In genomic region chr12:99498978-99499694, GRCm38 (mm10) we compare ENCODE assay signal across 11 mouse cellular contexts.
DNase-seq lines count a peak whose midpoint lies in the region; ATAC-seq and TF ChIP-seq lines count a peak whose summit lies in the region.
"Had no signal": no experiment of that assay in that cellular context is flagged by ENCODE, and none has a peak within 500 bp of the region (broad histone marks: within the 10 kb centered on the region; RNA-seq: fewer than 3 reads in every experiment).

No protein-coding gene starts in this region.

- H3K36me3 ChIP-seq in forebrain, embryonic 13.5 days (ENCODE audit: poor library complexity, severe bottlenecking): no peaks in the 10 kb centered on the region
- H3K36me3 ChIP-seq in hindbrain, embryonic 11.5 days (ENCODE audit: control insufficient read depth, insufficient read depth, low read length): no peaks in the 10 kb centered on the region
- H3K36me3 ChIP-seq in neural tube, embryonic 12.5 days: no peaks in the 10 kb centered on the region
- H3K36me3 ChIP-seq: embryonic facial prominence, embryonic 12.5 days; G1E had no signal

- H3K27me3 ChIP-seq in forebrain, embryonic 13.5 days: no peaks in the 10 kb centered on the region
- no peaks in the 10 kb centered on the region for H3K27me3 ChIP-seq in hindbrain, embryonic 11.5 days (ENCODE audit: control insufficient read depth, insufficient read depth, low read length)
- no peaks in the 10 kb centered on the region for H3K27me3 ChIP-seq in neural tube, embryonic 12.5 days (replicated peaks)
- H3K27me3 ChIP-seq: embryonic facial prominence, embryonic 12.5 days had no signal

- ATAC-seq in forebrain, embryonic 13.5 days: peak; percentile 85; the same call in 1 of the 2 replicates
- ATAC-seq in hindbrain, embryonic 11.5 days (ENCODE audit: low FRiP score): peak; percentile 72
- peak; percentile 53; the same call in 1 of the 2 replicates for ATAC-seq in neural tube, embryonic 12.5 days (ENCODE audit: low FRiP score, low read depth)
- ATAC-seq in erythroid progenitor cell, adult 5-6 weeks (replicated peaks; ENCODE audit: low FRiP score, poor library complexity, severe bottlenecking): no peak

- 40% methylated on average over 9 of the region's 9 CpGs for WGBS in forebrain, embryonic 13.5 days
- whole genome bisulfite sequencing in hindbrain, embryonic 11.5 days: 48% methylated on average over 9 of the region's 9 CpGs
- 47% methylated on average over 9 of the region's 9 CpGs for WGBS in neural tube, embryonic 12.5 days

- intact Hi-C loops in left cerebral cortex, adult 2 months (cut with DNase I): no loop called here
- intact Hi-C loops in gastrocnemius, postnatal 14 days (cut with DNase I; ENCODE audit: low total_unique reads): no loop called here

- H3K9me3 ChIP-seq in forebrain, embryonic 13.5 days (replicated peaks): peaks cover 2% of the 10 kb centered on the region; the same call in 1 of the 2 replicates
- no peaks in the 10 kb centered on the region for H3K9me3 ChIP-seq in hindbrain, embryonic 11.5 days (ENCODE audit: control insufficient read depth, low read length)
- 0 out of 2 replicates have a peak, but pooled peaks cover 1% of the 10 kb centered on the region for H3K9me3 ChIP-seq in neural tube, embryonic 12.5 days

- DNase-seq in hindbrain, embryonic 11.5 days (ENCODE audit: low spot score): peak; percentile 64
- DNase-seq in left cerebral cortex, adult 2 months (ENCODE audit: extremely low spot score in 1 of 2, low spot score in 2 of 2): peak; percentile 39 to 57
- no peak for DNase-seq in gastrocnemius, postnatal 14 days
- no peak for DNase-seq in urinary bladder, adult 2 months (ENCODE audit: low spot score)
- DNase-seq in Muller cell, postnatal 12 days (ENCODE audit: inconsistent ontology term): no peak

- H3K4me2 ChIP-seq in forebrain, embryonic 13.5 days: peak overlapping the region; percentile 38; the same call in 1 of the 2 replicates
- H3K4me2 ChIP-seq in hindbrain, embryonic 11.5 days (replicated peaks; ENCODE audit: low read depth, low read length): no peak overlapping the region
- peak overlapping the region; percentile 47 for H3K4me2 ChIP-seq in neural tube, embryonic 12.5 days (replicated peaks)
- H3K4me2 ChIP-seq: embryonic facial prominence, embryonic 12.5 days; liver, embryonic 11.5 days had no signal

- peak overlapping the region; percentile 51; the same call in 1 of the 2 replicates for H3K27ac ChIP-seq in forebrain, embryonic 13.5 days
- 0 out of 2 replicates have a peak overlapping the region, but pooled peaks have one; percentile 79 for H3K27ac ChIP-seq in hindbrain, embryonic 11.5 days (ENCODE audit: low read depth, low read length)
- no peak overlapping the region for H3K27ac ChIP-seq in left cerebral cortex, adult 2 months
- H3K27ac ChIP-seq in neural tube, embryonic 12.5 days: no peak overlapping the region
- H3K27ac ChIP-seq: embryonic facial prominence, embryonic 12.5 days had no signal

- TF ChIP-seq CTCF in left cerebral cortex, adult 2 months (IDR thresholded peaks at IDR 0.05): no peak

- peaks cover 16% of the 10 kb centered on the region for H3K4me1 ChIP-seq in forebrain, embryonic 13.5 days
- H3K4me1 ChIP-seq in hindbrain, embryonic 11.5 days (replicated peaks; ENCODE audit: control insufficient read depth, insufficient read depth, low read length): peaks cover 8% of the 10 kb centered on the region; the same call in 1 of the 2 replicates
- peaks cover 15% of the 10 kb centered on the region for H3K4me1 ChIP-seq in neural tube, embryonic 12.5 days

- H3K9ac ChIP-seq in forebrain, embryonic 13.5 days: no peak overlapping the region
- H3K9ac ChIP-seq in hindbrain, embryonic 11.5 days (ENCODE audit: low read depth, low read length): no peak overlapping the region
- no peak overlapping the region for H3K9ac ChIP-seq in neural tube, embryonic 12.5 days
- H3K9ac ChIP-seq: embryonic facial prominence, embryonic 12.5 days had no signal

- no peak overlapping the region for H3K4me3 ChIP-seq in forebrain, embryonic 13.5 days
- H3K4me3 ChIP-seq in hindbrain, embryonic 11.5 days (ENCODE audit: low read depth, low read length): no peak overlapping the region
- peak overlapping the region; percentile 28; the same call in 1 of the 2 replicates for H3K4me3 ChIP-seq in left cerebral cortex, adult 2 months
- no peak overlapping the region for H3K4me3 ChIP-seq in neural tube, embryonic 12.5 days
- H3K4me3 ChIP-seq: embryonic facial prominence, embryonic 12.5 days had no signal

Comparison
In these comparisons a context has a peak if more than half of its experiments do, and no peak if none do; other contexts are left out.
1. H3K27ac ChIP-seq: peak in forebrain, embryonic 13.5 days (single experiment) and hindbrain, embryonic 11.5 days (single experiment); none in left cerebral cortex, adult 2 months (single experiment) and neural tube, embryonic 12.5 days (single experiment).
2. DNase-seq: peak in hindbrain, embryonic 11.5 days (single experiment) and left cerebral cortex, adult 2 months (2 of 2); none in gastrocnemius, postnatal 14 days (single experiment), urinary bladder, adult 2 months (single experiment) and Muller cell, postnatal 12 days (single experiment).